In the genomic region with DNA sequence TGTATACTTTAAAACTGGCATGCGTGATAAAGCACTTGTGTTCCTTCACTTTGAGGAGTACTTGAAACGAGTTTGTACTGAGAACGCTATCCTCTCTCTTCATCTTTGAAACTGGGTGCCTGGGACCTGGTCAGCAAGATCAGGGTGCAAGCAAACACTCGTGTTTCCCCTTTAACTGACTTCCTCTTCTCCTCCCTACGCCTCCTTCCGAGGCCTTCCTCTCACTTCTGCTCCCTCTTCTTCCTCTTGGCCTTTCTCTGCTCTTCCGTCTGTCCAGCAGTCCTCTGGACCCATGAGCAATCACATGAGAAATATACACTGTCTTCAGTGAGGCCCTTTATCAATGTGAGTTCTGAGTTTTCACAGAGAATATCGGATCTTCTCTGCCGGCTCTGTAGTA, we compare ENCODE assay signal across 15 mouse cellular contexts. TPM values are rescaled to one million over a fixed set of nuclear protein-coding genes. Genes with fewer than 3 reads are reported as not detected.
DNase-seq lines count a peak whose midpoint lies in the region; ATAC-seq lines count a peak whose summit lies in the region.
"Had no signal": no experiment of that assay in that cellular context is flagged by ENCODE, and none has a peak within 500 bp of the region (broad histone marks: within the 10 kb centered on the region; RNA-seq: fewer than 3 reads in every experiment).

No protein-coding gene starts in this region.

- ATAC-seq in heart, embryonic 16.5 days (replicated peaks; ENCODE audit: extremely low read depth, insufficient read depth, low FRiP score): 0 out of 2 replicates have a peak, but pooled peaks have one; percentile 23
- no peak for ATAC-seq in midbrain, embryonic 11.5 days (ENCODE audit: low FRiP score)
- ATAC-seq in megakaryocyte, adult 5-6 weeks (ENCODE audit: poor library complexity, severe bottlenecking): peak; percentile 83
- ATAC-seq: intestine, embryonic 16.5 days; midbrain, embryonic 13.5 days had no signal

- no peaks in the 10 kb centered on the region for H3K36me3 ChIP-seq in heart, embryonic 16.5 days (ENCODE audit: control insufficient read depth, insufficient read depth)
- H3K36me3 ChIP-seq in heart, embryonic 10.5 days: no peaks in the 10 kb centered on the region
- H3K36me3 ChIP-seq in midbrain, embryonic 11.5 days (ENCODE audit: control insufficient read depth, insufficient read depth, low read length): no peaks in the 10 kb centered on the region
- H3K36me3 ChIP-seq in midbrain, embryonic 10.5 days: no peaks in the 10 kb centered on the region
- H3K36me3 ChIP-seq: hindbrain, embryonic 13.5 days; liver, embryonic 15.5 days; midbrain, embryonic 13.5 days; stomach, embryonic 15.5 days had no signal

- WGBS in heart, embryonic 16.5 days: 74% methylated on average over 9 of the region's 9 CpGs
- 70% methylated on average over 9 of the region's 9 CpGs for WGBS in heart, embryonic 10.5 days
- WGBS in midbrain, embryonic 11.5 days: 87% methylated on average over 9 of the region's 9 CpGs
- WGBS in midbrain, embryonic 10.5 days: 86% methylated on average over 9 of the region's 9 CpGs

- no peaks in the 10 kb centered on the region; the same call in 1 of the 2 replicates for H3K4me1 ChIP-seq in heart, embryonic 16.5 days (ENCODE audit: control insufficient read depth, insufficient read depth, low read length)
- 0 out of 2 replicates have a peak, but pooled peaks cover 8% of the 10 kb centered on the region for H3K4me1 ChIP-seq in heart, embryonic 10.5 days
- H3K4me1 ChIP-seq in midbrain, embryonic 11.5 days (ENCODE audit: control insufficient read depth, insufficient read depth, low read length): no peaks in the 10 kb centered on the region
- no peaks in the 10 kb centered on the region for H3K4me1 ChIP-seq in midbrain, embryonic 10.5 days
- H3K4me1 ChIP-seq: hindbrain, embryonic 13.5 days; liver, embryonic 15.5 days; midbrain, embryonic 13.5 days; stomach, embryonic 15.5 days had no signal

- H3K4me3 ChIP-seq in heart, embryonic 16.5 days (ENCODE audit: low read length): no peak overlapping the region
- no peak overlapping the region for H3K4me3 ChIP-seq in heart, embryonic 10.5 days
- H3K4me3 ChIP-seq in midbrain, embryonic 11.5 days (ENCODE audit: low read depth, low read length): no peak overlapping the region
- H3K4me3 ChIP-seq in midbrain, embryonic 10.5 days: no peak overlapping the region
- H3K4me3 ChIP-seq: hindbrain, embryonic 13.5 days; liver, embryonic 15.5 days; midbrain, embryonic 13.5 days; stomach, embryonic 15.5 days had no signal

- H3K27ac ChIP-seq in heart, embryonic 16.5 days (ENCODE audit: low read length): no peak overlapping the region
- H3K27ac ChIP-seq in heart, embryonic 10.5 days: no peak overlapping the region
- no peak overlapping the region for H3K27ac ChIP-seq in midbrain, embryonic 11.5 days (ENCODE audit: low read depth, low read length)
- H3K27ac ChIP-seq in midbrain, embryonic 10.5 days (replicated peaks): no peak overlapping the region
- H3K27ac ChIP-seq: hindbrain, embryonic 13.5 days; kidney, postnatal 0 days; liver, embryonic 15.5 days; midbrain, embryonic 13.5 days; stomach, embryonic 15.5 days had no signal

- H3K4me2 ChIP-seq in heart, embryonic 16.5 days (ENCODE audit: low read depth, low read length): no peak overlapping the region
- no peak overlapping the region for H3K4me2 ChIP-seq in midbrain, embryonic 11.5 days
- H3K4me2 ChIP-seq: heart, embryonic 11.5 days; hindbrain, embryonic 13.5 days; liver, embryonic 15.5 days; midbrain, embryonic 13.5 days; stomach, embryonic 15.5 days had no signal

- no peak for DNase-seq in heart, embryonic 10.5 days (ENCODE audit: low spot score)
- peak; percentile 35 for DNase-seq in midbrain, embryonic 11.5 days (ENCODE audit: low spot score, missing footprints)
- DNase-seq in midbrain, embryonic 10.5 days (ENCODE audit: low spot score): no peak
- DNase-seq in liver: no peak
- DNase-seq in kidney, postnatal 4 days: no peak

- H3K27me3 ChIP-seq in heart, embryonic 16.5 days (ENCODE audit: control insufficient read depth, insufficient read depth, low read length): no peaks in the 10 kb centered on the region
- no peaks in the 10 kb centered on the region for H3K27me3 ChIP-seq in heart, embryonic 10.5 days (ENCODE audit: insufficient read depth, poor library complexity, severe bottlenecking)
- H3K27me3 ChIP-seq in midbrain, embryonic 11.5 days (ENCODE audit: control insufficient read depth, insufficient read depth, low read length): no peaks in the 10 kb centered on the region
- no peaks in the 10 kb centered on the region for H3K27me3 ChIP-seq in midbrain, embryonic 10.5 days (ENCODE audit: low read depth, poor library complexity, severe bottlenecking)
- H3K27me3 ChIP-seq: CH12.LX; hindbrain, embryonic 13.5 days; liver, embryonic 15.5 days; midbrain, embryonic 13.5 days; stomach, embryonic 15.5 days had no signal

- H3K9ac ChIP-seq in heart, embryonic 16.5 days (ENCODE audit: low read length): no peak overlapping the region
- no peak overlapping the region for H3K9ac ChIP-seq in midbrain, embryonic 11.5 days (ENCODE audit: low read length)
- H3K9ac ChIP-seq: hindbrain, embryonic 13.5 days; liver, embryonic 15.5 days; midbrain, embryonic 13.5 days; stomach, embryonic 15.5 days had no signal

- H3K9me3 ChIP-seq in heart, embryonic 16.5 days (replicated peaks; ENCODE audit: control insufficient read depth, low read length): no peaks in the 10 kb centered on the region
- H3K9me3 ChIP-seq in heart, embryonic 10.5 days: no peaks in the 10 kb centered on the region
- H3K9me3 ChIP-seq in midbrain, embryonic 11.5 days (ENCODE audit: control insufficient read depth, low read length): no peaks in the 10 kb centered on the region
- H3K9me3 ChIP-seq in midbrain, embryonic 10.5 days (replicated peaks): no peaks in the 10 kb centered on the region
- H3K9me3 ChIP-seq: hindbrain, embryonic 13.5 days; liver, embryonic 15.5 days; midbrain, embryonic 13.5 days; stomach, embryonic 15.5 days had no signal

RNA-seq across cellular contexts. Expression of a gene that starts 50.2 kb away (rescaled TPM):
- polyA plus RNA-seq in heart, embryonic 16.5 days (2015; fragmentation: Nextera tagmentation; extraction: Ambion mirVana): 11.7 and 12.5 TPM in 2 replicates
- 16.7 and 18.6 TPM in 2 replicates for polyA plus RNA-seq in heart, embryonic 10.5 days (2016; fragmentation: Nextera tagmentation; extraction: Ambion mirVana)
- polyA plus RNA-seq in midbrain, embryonic 11.5 days (2014; fragmentation: Nextera tagmentation; extraction: Ambion mirVana): 5.7 and 7.2 TPM in 2 replicates
- 3.8 and 5.0 TPM in 2 replicates for polyA plus RNA-seq in midbrain, embryonic 10.5 days (2016; fragmentation: Nextera tagmentation; extraction: Ambion mirVana)
- total RNA-seq in megakaryocyte, adult 5-6 weeks (2015): 3.8 and 5.1 TPM in 2 replicates
- 3.1 and 4.4 TPM in 2 replicates for total RNA-seq in megakaryocyte, adult 5-6 weeks (2017)

RNA-seq across cellular contexts. Expression of a gene that starts 53.0 kb away (rescaled TPM):
- polyA plus RNA-seq in heart, embryonic 16.5 days (2015; fragmentation: Nextera tagmentation; extraction: Ambion mirVana): 2.0 and 2.4 TPM in 2 replicates
- 1.0 and 6.1 TPM in 2 replicates for polyA plus RNA-seq in heart, embryonic 10.5 days (2016; fragmentation: Nextera tagmentation; extraction: Ambion mirVana)
- 1.9 and 2.7 TPM in 2 replicates for polyA plus RNA-seq in midbrain, embryonic 11.5 days (2014; fragmentation: Nextera tagmentation; extraction: Ambion mirVana)
- 1.5 and 1.7 TPM in 2 replicates for polyA plus RNA-seq in midbrain, embryonic 10.5 days (2016; fragmentation: Nextera tagmentation; extraction: Ambion mirVana)
- 0.49 and 0.98 TPM in 2 replicates for total RNA-seq in megakaryocyte, adult 5-6 weeks (2015)
- 0.15 and 0.77 TPM in 2 replicates for total RNA-seq in megakaryocyte, adult 5-6 weeks (2017)
- total RNA-seq: CH12.LX had no signal
